ENCODE assay signal across 19 mouse cellular contexts in the genomic region with DNA sequence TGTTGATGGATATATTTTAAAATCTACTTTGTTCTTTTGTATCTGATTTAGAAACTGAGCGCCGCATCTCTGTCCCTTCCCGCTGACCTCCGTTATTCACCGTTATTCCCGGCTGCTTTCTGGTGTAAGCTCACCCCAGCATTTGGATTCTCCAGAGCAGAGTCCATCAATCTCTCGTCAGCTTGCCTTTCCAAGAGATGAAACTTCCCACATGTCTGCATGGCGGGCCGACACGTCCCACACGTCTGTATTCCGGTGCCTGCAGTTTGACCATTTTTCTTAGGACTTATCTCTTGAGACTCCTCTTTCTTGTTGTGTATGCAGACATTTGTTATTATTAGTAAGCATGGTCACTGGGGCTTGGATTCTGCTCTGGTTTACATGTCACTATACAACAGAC. TPM values are rescaled to one million over a fixed set of nuclear protein-coding genes. Genes with fewer than 3 reads are reported as not detected.
DNase-seq lines count a peak whose midpoint lies in the region; ATAC-seq lines count a peak whose summit lies in the region.
"Had no signal": no experiment of that assay in that cellular context is flagged by ENCODE, and none has a peak within 500 bp of the region (broad histone marks: within the 10 kb centered on the region; RNA-seq: fewer than 3 reads in every experiment).

No protein-coding gene starts in this region.

- H3K4me2 ChIP-seq in kidney, embryonic 14.5 days (replicated peaks; ENCODE audit: low read depth, low read length), result no peak overlapping the region
- no peak overlapping the region; the same call in 1 of the 2 replicates for H3K4me2 ChIP-seq in lung, embryonic 15.5 days
- no peak overlapping the region for H3K4me2 ChIP-seq in stomach, embryonic 16.5 days (ENCODE audit: low read depth, low read length)
- no peak overlapping the region for H3K4me2 ChIP-seq in forebrain, embryonic 12.5 days
- H3K4me2 ChIP-seq: forebrain, embryonic 13.5 days; liver, embryonic 13.5 days had no signal

- H3K27me3 ChIP-seq in kidney, embryonic 14.5 days (ENCODE audit: control insufficient read depth, insufficient read depth, low read length), result no peaks in the 10 kb centered on the region
- no peaks in the 10 kb centered on the region for H3K27me3 ChIP-seq in lung, embryonic 15.5 days
- no peaks in the 10 kb centered on the region for H3K27me3 ChIP-seq in stomach, embryonic 16.5 days (ENCODE audit: control insufficient read depth, insufficient read depth, low read length)
- no peaks in the 10 kb centered on the region for H3K27me3 ChIP-seq in forebrain, embryonic 12.5 days
- H3K27me3 ChIP-seq: forebrain, embryonic 13.5 days; liver, embryonic 13.5 days had no signal

- H3K4me3 ChIP-seq in kidney, embryonic 14.5 days (ENCODE audit: low read length), result no peak overlapping the region
- H3K4me3 ChIP-seq in lung, embryonic 15.5 days, result no peak overlapping the region
- H3K4me3 ChIP-seq in stomach, embryonic 16.5 days (replicated peaks; ENCODE audit: low read length), result no peak overlapping the region
- H3K4me3 ChIP-seq in forebrain, embryonic 12.5 days (replicated peaks), result no peak overlapping the region
- H3K4me3 ChIP-seq: forebrain, embryonic 13.5 days; layer of hippocampus, adult 2 months; limb, embryonic 10.5 days; liver, embryonic 13.5 days had no signal

- H3K9me3 ChIP-seq in kidney, embryonic 14.5 days (ENCODE audit: control insufficient read depth, low read length), result no peaks in the 10 kb centered on the region
- H3K9me3 ChIP-seq in lung, embryonic 15.5 days, result no peaks in the 10 kb centered on the region
- H3K9me3 ChIP-seq in stomach, embryonic 16.5 days (replicated peaks; ENCODE audit: control insufficient read depth, low read length), result no peaks in the 10 kb centered on the region
- no peaks in the 10 kb centered on the region for H3K9me3 ChIP-seq in forebrain, embryonic 12.5 days
- H3K9me3 ChIP-seq: forebrain, embryonic 13.5 days; G1E; limb, embryonic 10.5 days; liver, embryonic 13.5 days had no signal

- peak overlapping the region; percentile 69; the same call in 1 of the 2 replicates for H3K27ac ChIP-seq in kidney, embryonic 14.5 days (ENCODE audit: low read depth, low read length)
- H3K27ac ChIP-seq in lung, embryonic 15.5 days, result peak overlapping the region; percentile 82
- peak overlapping the region; percentile 64 for H3K27ac ChIP-seq in stomach, embryonic 16.5 days (ENCODE audit: low read length)
- no peak overlapping the region for H3K27ac ChIP-seq in forebrain, embryonic 12.5 days
- H3K27ac ChIP-seq: forebrain, embryonic 13.5 days; hindbrain, postnatal 0 days; layer of hippocampus, adult 2 months; limb, embryonic 10.5 days; liver, embryonic 13.5 days had no signal

- no peaks in the 10 kb centered on the region for H3K36me3 ChIP-seq in kidney, embryonic 14.5 days (ENCODE audit: control insufficient read depth, insufficient read depth, low read length)
- H3K36me3 ChIP-seq in lung, embryonic 15.5 days, result no peaks in the 10 kb centered on the region
- H3K36me3 ChIP-seq in stomach, embryonic 16.5 days (ENCODE audit: control insufficient read depth, insufficient read depth, low read length), result no peaks in the 10 kb centered on the region
- H3K36me3 ChIP-seq in forebrain, embryonic 12.5 days (replicated peaks), result no peaks in the 10 kb centered on the region
- H3K36me3 ChIP-seq: G1E; limb, embryonic 10.5 days; liver, embryonic 13.5 days had no signal

- no peak; the same call in 1 of the 2 replicates for ATAC-seq in kidney, embryonic 14.5 days (ENCODE audit: low FRiP score, low TSS enrichment)
- ATAC-seq in lung, embryonic 15.5 days (ENCODE audit: borderline replicate concordance, extremely low read depth, low FRiP score, low TSS enrichment), result peak; percentile 66; the same call in 1 of the 2 replicates
- ATAC-seq in stomach, embryonic 16.5 days (ENCODE audit: insufficient read depth, low FRiP score), result no peak
- ATAC-seq in forebrain, embryonic 12.5 days (ENCODE audit: low FRiP score), result no peak
- ATAC-seq: forebrain, embryonic 13.5 days; hindbrain, postnatal 0 days had no signal

- H3K9ac ChIP-seq in kidney, embryonic 14.5 days (ENCODE audit: low read depth, low read length), result no peak overlapping the region
- H3K9ac ChIP-seq in lung, embryonic 15.5 days, result 0 out of 2 replicates have a peak overlapping the region, but pooled peaks have one; percentile 7
- H3K9ac ChIP-seq in stomach, embryonic 16.5 days (ENCODE audit: low read length), result 0 out of 2 replicates have a peak overlapping the region, but pooled peaks have one; percentile 29
- no peak overlapping the region for H3K9ac ChIP-seq in forebrain, embryonic 12.5 days
- H3K9ac ChIP-seq: forebrain, embryonic 13.5 days; liver, embryonic 13.5 days had no signal

- no peak for DNase-seq in kidney, postnatal 36 days
- DNase-seq in lung, postnatal 14 days, result no peak
- DNase-seq in lung, postnatal 10 days, result peak; percentile 51
- DNase-seq: adrenal gland, postnatal 36 days; cerebellum, adult 9-10 months; gastrocnemius, postnatal 14 days; liver, embryonic 13.5 days; midbrain, embryonic 14.5 days; right cerebral cortex, postnatal 4 days; thymus, adult 18-20 months had no signal

- H3K4me1 ChIP-seq in kidney, embryonic 14.5 days (ENCODE audit: control insufficient read depth, insufficient read depth, low read length), result 0 out of 2 replicates have a peak, but pooled peaks cover 6% of the 10 kb centered on the region
- peaks cover 43% of the 10 kb centered on the region for H3K4me1 ChIP-seq in lung, embryonic 15.5 days
- H3K4me1 ChIP-seq in stomach, embryonic 16.5 days (ENCODE audit: control insufficient read depth, insufficient read depth, low read length), result peaks cover 26% of the 10 kb centered on the region
- no peaks in the 10 kb centered on the region for H3K4me1 ChIP-seq in forebrain, embryonic 12.5 days
- H3K4me1 ChIP-seq: forebrain, embryonic 13.5 days; liver, embryonic 13.5 days had no signal

- WGBS in kidney, embryonic 14.5 days, result 31% methylated on average over 12 of the region's 12 CpGs
- 43% methylated on average over 12 of the region's 12 CpGs for WGBS in lung, embryonic 15.5 days
- WGBS in stomach, embryonic 16.5 days, result 44% methylated on average over 12 of the region's 12 CpGs
- 78% methylated on average over 12 of the region's 12 CpGs for WGBS in forebrain, embryonic 12.5 days

RNA-seq across cellular contexts. Expression of gene Col6a1, which starts 42.0 kb away (rescaled TPM):
- 18.8 and 38.1 TPM in 2 replicates for polyA plus RNA-seq in kidney, embryonic 14.5 days (2014; fragmentation: Nextera tagmentation; extraction: Ambion mirVana)
- 284 and 300 TPM in 2 replicates for polyA plus RNA-seq in lung, embryonic 15.5 days (2015; fragmentation: Nextera tagmentation; extraction: Ambion mirVana)
- 433 and 468 TPM in 2 replicates for polyA plus RNA-seq in stomach, embryonic 16.5 days (2015; fragmentation: Nextera tagmentation; extraction: Ambion mirVana)
- 11.2 and 14.7 TPM in 2 replicates for polyA plus RNA-seq in forebrain, embryonic 12.5 days (2016; fragmentation: Nextera tagmentation; extraction: Ambion mirVana)
- polyA plus RNA-seq: G1E had no signal

Comparison
In these comparisons a context has a peak if more than half of its experiments do, and no peak if none do; other contexts are left out.
1. H3K9ac ChIP-seq: peak in lung, embryonic 15.5 days (single experiment) and stomach, embryonic 16.5 days (single experiment); none in kidney, embryonic 14.5 days (single experiment) and forebrain, embryonic 12.5 days (single experiment).